Mouse (Mus musculus) heart, embryonic 16.5 days (tissue): ENCODE data around the gene Map4k5. TPM values are rescaled to one million over a fixed set of nuclear protein-coding genes. Genes with fewer than 3 reads are reported as not detected.

Source experiments
- ATAC-seq: fragments of 200-750 bp; cut with Nextera tagmentation; replicated peaks from 2 replicates; pipeline ENCODE4 v1.8.0; 2017; ENCODE audit warnings: moderate number of reproducible peaks; ENCODE audit not compliant: insufficient read depth, low FRiP score; ENCODE audit errors: extremely low read depth
- H3K27ac ChIP-seq: fragments of 300-500 bp; sonication (generic); 2 replicates; pipeline ENCODE4 v1.5.1; 2014; ENCODE audit warnings: mild to moderate bottlenecking, low read length, control low read depth, moderate library complexity
- H3K27me3 ChIP-seq: fragments of 300-500 bp; sonication (generic); 2 replicates; pipeline ENCODE4 v1.6.1; 2014; ENCODE audit warnings: low read length, mixed read lengths; ENCODE audit not compliant: control insufficient read depth, insufficient read depth
- H3K36me3 ChIP-seq: fragments of 300-500 bp; sonication (generic); 2 replicates; pipeline ENCODE4 v1.6.1; 2014; ENCODE audit not compliant: control insufficient read depth, insufficient read depth
- H3K4me1 ChIP-seq: fragments of 300-500 bp; sonication (generic); 2 replicates; pipeline ENCODE4 v1.6.1; 2014; ENCODE audit warnings: low read length, mixed read lengths; ENCODE audit not compliant: control insufficient read depth, insufficient read depth
- H3K4me2 ChIP-seq: fragments of 300-500 bp; sonication (generic); 2 replicates; pipeline ENCODE4 v1.6.1; 2014; ENCODE audit warnings: low read depth, mild to moderate bottlenecking, control low read depth, low read length
- H3K4me3 ChIP-seq: fragments of 300-500 bp; sonication (generic); 2 replicates; pipeline ENCODE4 v1.5.1; 2014; ENCODE audit warnings: mild to moderate bottlenecking, control low read depth, low read length
- H3K9ac ChIP-seq: fragments of 300-500 bp; sonication (generic); 2 replicates; pipeline ENCODE4 v1.6.1; 2014; ENCODE audit warnings: low read length, control low read depth
- H3K9me3 ChIP-seq: fragments of 300-500 bp; sonication (generic); replicated peaks from 2 replicates; pipeline ENCODE4 v1.6.1; 2016; ENCODE audit warnings: low read length; ENCODE audit not compliant: control insufficient read depth
- WGBS: fragments of 180-500 bp; shearing (Covaris S2); extraction: QIAGEN DNeasy Blood & Tissue Kit; methylation state at CpG from one replicate; pipeline ENCODE4 v1.1.7; 2014; 5-methylcytosine and 5-hydroxymethylcytosine counted together
- polyA plus RNA-seq: library from polyadenylated mRNA; unstranded; fragments of >200 nt; fragmentation: Nextera tagmentation; extraction: Ambion mirVana; gene quantifications from 2 replicates; pipeline ENCODE4 v1.2.1, GENCODE M21; 2015

Gene Map4k5
- polyA plus RNA-seq, 1 experiment from 2014 or later = 25.2 TPM

DNA sequence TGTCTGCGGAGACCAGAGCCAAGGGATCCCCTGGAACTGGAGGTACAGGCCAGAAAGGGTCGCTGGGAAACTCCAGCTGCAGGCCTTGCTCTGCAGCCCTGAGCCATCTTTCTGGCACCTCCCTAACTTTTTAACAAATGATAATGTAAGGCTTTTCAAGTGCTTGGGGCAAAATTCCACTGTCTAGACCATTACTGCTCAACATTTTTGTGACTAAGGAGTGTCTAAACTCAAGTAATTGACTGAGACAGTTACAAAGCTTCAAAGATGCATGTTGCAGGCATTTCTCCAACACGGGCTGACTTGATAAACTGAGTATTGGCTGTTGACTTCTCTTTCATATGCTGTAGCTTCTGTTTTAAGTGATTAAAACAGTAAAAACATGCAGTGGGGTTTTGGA, 83.6 kb downstream of the Map4k5 start:
- H3K9me3 ChIP-seq = no peaks in the 10 kb centered on the region
- H3K27me3 ChIP-seq = no peaks in the 10 kb centered on the region
- H3K4me2 ChIP-seq = no peak overlapping the region
- WGBS = 64% methylated on average over 3 of the region's 3 CpGs
- peaks cover 20% of the 10 kb centered on the region for H3K36me3 ChIP-seq
- peaks cover 13% of the 10 kb centered on the region for H3K4me1 ChIP-seq
- ATAC-seq = no peak
- H3K4me3 ChIP-seq = no peak overlapping the region
- no peak overlapping the region for H3K27ac ChIP-seq
- H3K9ac ChIP-seq = no peak overlapping the region

DNA sequence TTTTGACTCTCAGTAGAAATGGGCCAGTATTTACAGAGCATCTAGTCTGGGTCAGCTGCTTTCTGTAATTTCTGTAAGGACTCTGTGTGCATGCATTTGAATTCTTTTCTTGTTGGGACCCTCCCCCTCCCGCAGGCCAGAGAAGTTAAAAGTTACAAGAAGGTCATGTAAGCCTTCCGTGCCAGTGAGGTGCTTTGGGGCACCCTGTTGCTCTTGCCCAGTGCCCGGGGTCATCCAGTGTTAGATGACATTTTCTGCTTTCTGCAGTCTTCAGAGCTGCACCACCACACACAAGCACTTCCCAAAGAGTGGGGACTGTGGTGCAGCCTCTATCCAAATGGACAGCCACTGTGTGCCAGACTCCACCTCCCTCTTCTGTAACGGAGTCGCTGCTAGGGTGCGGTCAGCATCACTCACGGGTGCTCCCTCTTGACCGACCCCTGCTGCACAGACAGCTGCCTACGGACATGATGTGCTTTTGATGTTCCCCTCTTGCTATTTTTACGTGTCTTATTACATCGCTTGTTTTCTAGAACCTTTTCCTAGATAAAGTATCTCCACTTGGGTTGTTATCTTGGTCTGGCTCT, 85.5 kb downstream of the Map4k5 start:
- Histone ChIP-seq H3K9me3 (no peaks in the 10 kb centered on the region), H3K27me3 (no peaks in the 10 kb centered on the region), H3K4me2 (peak overlapping the region; percentile 8; the same call in 1 of the 2 replicates), H3K27ac (0 out of 2 replicates have a peak overlapping the region, but pooled peaks have one; percentile 33), H3K36me3 (peaks cover 28% of the 10 kb centered on the region), H3K4me3 (no peak overlapping the region), H3K4me1 (peaks cover 10% of the 10 kb centered on the region), H3K9ac (no peak overlapping the region)
- 36% methylated on average over 11 of the region's 11 CpGs for WGBS
- peak; percentile 65; the same call in 1 of the 2 replicates for ATAC-seq

DNA sequence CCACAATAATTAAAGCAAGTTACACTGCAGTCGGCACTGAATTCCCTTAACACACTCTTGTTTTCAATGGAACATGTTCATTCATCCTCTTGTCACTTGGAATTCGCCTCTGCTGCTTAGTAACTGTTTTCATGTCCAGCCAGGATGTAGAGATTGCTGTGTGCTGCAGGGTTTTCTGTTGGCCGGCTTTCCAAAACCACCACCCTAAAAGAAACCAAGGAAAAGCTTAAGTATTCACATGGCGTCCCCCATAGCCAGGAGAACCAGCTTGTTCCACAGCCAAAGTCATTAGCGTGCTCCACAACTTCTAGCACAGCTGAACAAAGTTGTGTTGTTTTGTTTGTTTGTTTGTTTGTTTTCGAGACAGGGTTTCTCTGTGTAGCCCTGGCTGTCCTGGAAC, 87.9 kb downstream of the Map4k5 start:
- Histone ChIP-seq H3K27me3 (no peaks in the 10 kb centered on the region), H3K27ac (no peak overlapping the region), H3K4me1 (peaks cover 10% of the 10 kb centered on the region), H3K9ac (no peak overlapping the region), H3K4me3 (no peak overlapping the region), H3K4me2 (no peak overlapping the region), H3K36me3 (peaks cover 28% of the 10 kb centered on the region), H3K9me3 (no peaks in the 10 kb centered on the region)
- WGBS = 82% methylated on average over 6 of the region's 6 CpGs
- ATAC-seq = no peak

DNA sequence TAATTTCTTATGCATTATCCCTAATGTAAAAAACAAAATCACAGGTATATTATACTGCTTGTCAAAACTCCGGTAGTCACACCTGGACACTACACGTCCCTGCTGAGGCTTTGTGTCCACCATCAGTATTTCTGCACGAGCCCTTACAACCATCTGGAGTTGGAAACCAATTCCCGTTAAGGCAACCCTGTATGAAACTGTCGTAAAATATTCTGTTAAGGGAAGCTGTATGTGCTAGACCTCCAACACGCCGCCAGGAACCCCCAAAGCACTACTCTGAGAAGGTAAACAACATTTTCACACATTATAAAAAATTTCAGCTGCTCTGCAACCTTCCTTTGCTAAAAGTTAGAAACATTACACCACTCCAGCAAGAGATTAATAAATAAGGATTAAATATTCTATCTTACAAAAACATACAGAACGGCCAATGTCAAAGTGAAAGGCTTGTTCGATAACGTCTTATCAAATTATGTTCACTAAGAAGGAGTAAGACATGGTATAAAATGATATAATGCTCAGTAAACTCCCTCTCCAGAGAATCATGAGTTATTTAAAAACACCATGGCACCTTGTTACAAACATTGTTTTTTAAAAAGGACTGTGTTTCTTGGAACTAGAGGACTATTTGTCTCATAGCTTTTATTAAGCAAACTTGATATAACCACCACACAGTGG, 88.5 kb downstream of the Map4k5 start:
- no peak for ATAC-seq
- H3K36me3 ChIP-seq = peaks cover 27% of the 10 kb centered on the region
- no peaks in the 10 kb centered on the region for H3K27me3 ChIP-seq
- H3K4me3 ChIP-seq = no peak overlapping the region
- H3K9ac ChIP-seq = no peak overlapping the region
- peaks cover 10% of the 10 kb centered on the region for H3K4me1 ChIP-seq
- no peak overlapping the region for H3K27ac ChIP-seq
- H3K4me2 ChIP-seq = no peak overlapping the region
- H3K9me3 ChIP-seq = no peaks in the 10 kb centered on the region
- 90% methylated on average over 10 of the region's 10 CpGs for WGBS

DNA sequence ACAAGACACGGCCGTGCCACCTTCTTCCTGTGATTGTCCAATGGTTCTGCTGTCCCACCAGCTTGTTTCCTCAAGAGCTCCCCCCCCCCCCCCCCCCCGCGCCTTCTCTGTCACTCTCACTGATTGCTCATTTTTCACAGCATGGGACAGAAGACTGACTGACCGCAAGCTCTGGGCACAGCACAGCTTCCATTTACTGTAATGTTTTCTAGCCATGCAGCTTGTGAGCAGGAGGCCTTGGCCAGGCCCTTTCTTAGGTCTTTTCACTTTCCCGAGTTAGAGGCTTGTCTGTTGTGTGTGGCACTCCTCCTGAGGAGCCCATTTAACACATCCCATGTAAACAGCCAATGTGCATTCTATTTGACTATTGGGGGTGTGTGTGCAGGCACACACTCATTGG, 89.8 kb downstream of the Map4k5 start:
- peaks cover 24% of the 10 kb centered on the region for H3K36me3 ChIP-seq
- peaks cover 9% of the 10 kb centered on the region for H3K4me1 ChIP-seq
- no peak overlapping the region for H3K4me3 ChIP-seq
- no peaks in the 10 kb centered on the region for H3K27me3 ChIP-seq
- 74% methylated on average over 4 of the region's 6 CpGs for WGBS
- no peak overlapping the region for H3K27ac ChIP-seq
- ATAC-seq = no peak
- H3K9ac ChIP-seq = no peak overlapping the region
- no peak overlapping the region for H3K4me2 ChIP-seq
- no peaks in the 10 kb centered on the region for H3K9me3 ChIP-seq

DNA sequence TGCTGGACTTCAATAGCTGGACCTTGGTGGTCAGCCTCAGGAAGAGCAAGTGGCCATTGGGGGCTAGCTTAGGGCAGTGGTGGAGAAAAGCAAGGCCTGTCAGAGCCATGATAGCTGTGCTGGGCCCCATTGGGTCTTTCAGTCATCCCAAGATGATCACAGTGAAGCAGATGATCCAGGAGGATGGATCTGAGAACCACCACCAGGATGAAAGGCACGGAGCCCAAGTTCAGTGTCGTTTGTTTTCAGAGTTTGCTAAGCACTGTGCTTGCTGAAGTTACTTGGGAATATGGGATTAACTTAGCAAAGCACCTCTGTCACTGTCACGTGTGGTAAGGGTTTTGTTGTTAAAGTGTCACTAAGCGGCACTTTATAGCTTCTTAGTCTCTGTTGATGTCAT, 92.4 kb downstream of the Map4k5 start:
- Histone ChIP-seq H3K9me3 (no peaks in the 10 kb centered on the region), H3K4me3 (no peak overlapping the region), H3K4me1 (no peaks in the 10 kb centered on the region), H3K27me3 (no peaks in the 10 kb centered on the region), H3K4me2 (no peak overlapping the region), H3K36me3 (peaks cover 21% of the 10 kb centered on the region), H3K9ac (no peak overlapping the region), H3K27ac (no peak overlapping the region)
- WGBS = 77% methylated on average over 4 of the region's 4 CpGs
- no peak for ATAC-seq

DNA sequence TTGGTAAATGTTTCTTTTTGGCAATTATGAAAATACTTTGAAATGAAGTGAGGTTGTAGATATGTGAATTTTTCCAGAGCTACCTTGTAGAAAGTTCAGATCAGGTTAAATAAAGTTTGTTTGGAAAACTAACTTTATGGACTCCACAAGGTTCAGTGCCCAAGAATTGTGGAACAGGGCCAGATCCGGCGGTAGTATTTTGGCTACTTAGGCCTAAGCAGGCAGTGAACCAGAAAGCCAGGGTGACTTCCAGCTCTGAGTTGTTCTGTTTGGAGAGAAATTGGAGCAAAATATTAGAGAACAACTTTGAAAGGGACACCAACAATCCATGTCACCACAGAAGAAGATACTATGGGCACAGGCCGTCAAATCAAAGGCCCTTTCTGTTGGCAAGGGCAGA, 96.7 kb downstream of the Map4k5 start:
- 95% methylated on average over 3 of the region's 3 CpGs for WGBS

DNA sequence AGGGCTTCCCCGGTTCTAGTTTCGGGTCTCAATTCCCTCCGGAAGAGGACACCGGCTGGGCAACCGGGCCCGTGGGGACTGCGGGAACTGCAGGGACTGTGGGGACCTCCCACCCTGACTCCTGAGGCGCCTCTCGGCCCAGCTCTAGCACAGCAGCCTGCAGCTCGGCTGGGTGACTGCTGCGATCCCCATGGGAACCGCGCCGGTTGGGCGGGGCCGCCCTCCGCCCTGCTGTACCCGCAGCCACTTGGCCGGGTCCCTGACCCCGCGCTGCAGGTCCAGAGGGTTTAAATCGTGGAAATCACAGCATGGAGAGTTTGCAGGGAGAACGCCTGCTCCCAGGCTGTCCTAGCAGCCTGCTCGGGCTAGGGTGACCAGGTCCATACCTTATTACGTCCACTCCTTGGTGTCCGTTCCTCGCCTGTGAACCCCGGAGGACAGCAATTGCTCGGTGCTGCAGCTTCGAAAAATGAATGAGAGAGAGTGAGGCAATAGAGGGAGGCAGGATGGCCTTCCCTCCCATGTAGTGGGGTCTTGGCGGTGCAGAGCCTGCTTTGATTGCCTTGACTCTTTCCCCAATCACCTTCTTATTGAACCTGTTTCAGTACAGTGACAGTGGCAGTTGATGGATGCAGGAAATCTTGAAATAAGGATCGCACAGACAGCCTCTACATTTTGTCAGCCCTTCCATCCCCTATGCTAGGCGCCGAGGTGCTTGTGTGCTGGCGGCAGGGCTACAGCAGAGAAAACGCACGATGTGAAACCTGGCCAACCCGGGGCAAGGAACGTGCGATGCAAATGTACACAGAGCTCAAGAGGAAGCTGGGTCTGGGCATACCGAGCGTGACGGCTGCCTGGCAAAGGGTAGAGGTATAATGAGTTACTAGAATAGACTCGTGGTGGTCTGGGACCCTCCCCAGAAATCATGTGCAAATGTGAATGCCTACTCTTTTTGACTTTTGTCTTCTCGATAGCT, 102.2 kb downstream of the Map4k5 start, which contains the start of gene Cdkl1:
TSS of gene Cdkl1 (minus strand) at position 738 of the 976 bp plus-strand sequence.
- ATAC-seq = peak; percentile 84
- no peaks in the 10 kb centered on the region for H3K9me3 ChIP-seq
- peaks cover 4% of the 10 kb centered on the region for H3K4me1 ChIP-seq
- no peak within 1 kb of the TSS; the same call in 1 of the 2 replicates for H3K27ac ChIP-seq
- H3K4me2 ChIP-seq = peak within 1 kb of the TSS; percentile 91
- H3K27me3 ChIP-seq = no peaks in the 10 kb centered on the region; the same call in 1 of the 2 replicates
- H3K9ac ChIP-seq = peak within 1 kb of the TSS; percentile 73
- H3K36me3 ChIP-seq = no peaks in the 10 kb centered on the region
- H3K4me3 ChIP-seq = peak within 1 kb of the TSS; percentile 65
- WGBS = 2% methylated on average over 45 of the region's 45 CpGs

More for the DNA sequence above, 96.7 kb downstream of the Map4k5 start:
- H3K36me3 ChIP-seq = no peaks in the 10 kb centered on the region
- peaks cover 3% of the 10 kb centered on the region for H3K4me1 ChIP-seq
- no peak for ATAC-seq
- H3K27ac ChIP-seq = no peak overlapping the region
- no peaks in the 10 kb centered on the region for H3K9me3 ChIP-seq
- no peaks in the 10 kb centered on the region; the same call in 1 of the 2 replicates for H3K27me3 ChIP-seq
- no peak overlapping the region for H3K4me2 ChIP-seq
- no peak overlapping the region for H3K9ac ChIP-seq
- no peak overlapping the region for H3K4me3 ChIP-seq
